Mouse (Mus musculus): ENCODE data around the gene Isoc2a.

GRCm38 (mm10) chr7:4926849-4927248 lies 49.9 kb downstream of the Isoc2a start:
- no peak for TF ChIP-seq CTCF (IDR thresholded peaks at IDR 0.05; ENCODE audit: control insufficient read depth, insufficient read depth, low read length)
- TF ChIP-seq POLR2A (IDR thresholded peaks at IDR 0.05; ENCODE audit: borderline replicate concordance, control insufficient read depth, low read depth, low read length) = no peak

Data from bone marrow, adult 2 months (tissue).